Mouse (Mus musculus): ENCODE measurements around the gene Ccdc160.

DNA sequence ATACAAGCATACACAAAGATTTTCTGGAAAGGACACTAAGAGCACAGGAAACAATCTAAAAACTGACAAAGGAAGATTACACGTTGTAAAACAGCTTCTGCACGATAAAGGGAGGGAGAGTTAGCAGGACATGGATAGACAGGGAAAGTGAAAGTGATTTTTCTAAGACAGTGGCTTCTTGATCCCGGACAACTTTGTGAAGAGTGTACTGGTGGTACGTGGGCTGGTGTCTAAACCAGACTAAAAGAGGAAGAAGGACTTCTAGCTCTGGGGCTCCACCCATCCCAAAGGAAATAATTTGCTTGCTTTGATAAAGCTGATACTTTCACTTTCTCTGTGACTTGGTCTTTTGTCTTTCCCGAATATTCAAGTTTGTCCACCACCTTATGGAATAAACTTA, 7.1 kb upstream of the Ccdc160 start:
- no peak for TF ChIP-seq CTCF (IDR thresholded peaks at IDR 0.05; ENCODE audit: low read depth)
- TF ChIP-seq EP300 (IDR thresholded peaks at IDR 0.05; ENCODE audit: low read depth), result no peak
